Mouse (Mus musculus) bone marrow macrophage, adult 2 months (primary cell): ENCODE measurements at regions not wholly inside any gene's neighbourhood (a gene's known extent, or its start where the extent isn't known, plus 50 kb on each side); places are given as distances from the start of the nearest gene placed in this dataset.

Experiments
- CTCF ChIP-seq: IDR thresholded peaks from 2 replicates; pipeline ENCODE4 v1.5.1; 2012; ENCODE audit warnings: low read depth, mild to moderate bottlenecking, low read length, moderate library complexity
- POLR2A ChIP-seq: IDR thresholded peaks from 2 replicates; pipeline ENCODE4 v1.6.1; 2012; ENCODE audit warnings: mild to moderate bottlenecking, low read depth, low read length, borderline replicate concordance

DNA sequence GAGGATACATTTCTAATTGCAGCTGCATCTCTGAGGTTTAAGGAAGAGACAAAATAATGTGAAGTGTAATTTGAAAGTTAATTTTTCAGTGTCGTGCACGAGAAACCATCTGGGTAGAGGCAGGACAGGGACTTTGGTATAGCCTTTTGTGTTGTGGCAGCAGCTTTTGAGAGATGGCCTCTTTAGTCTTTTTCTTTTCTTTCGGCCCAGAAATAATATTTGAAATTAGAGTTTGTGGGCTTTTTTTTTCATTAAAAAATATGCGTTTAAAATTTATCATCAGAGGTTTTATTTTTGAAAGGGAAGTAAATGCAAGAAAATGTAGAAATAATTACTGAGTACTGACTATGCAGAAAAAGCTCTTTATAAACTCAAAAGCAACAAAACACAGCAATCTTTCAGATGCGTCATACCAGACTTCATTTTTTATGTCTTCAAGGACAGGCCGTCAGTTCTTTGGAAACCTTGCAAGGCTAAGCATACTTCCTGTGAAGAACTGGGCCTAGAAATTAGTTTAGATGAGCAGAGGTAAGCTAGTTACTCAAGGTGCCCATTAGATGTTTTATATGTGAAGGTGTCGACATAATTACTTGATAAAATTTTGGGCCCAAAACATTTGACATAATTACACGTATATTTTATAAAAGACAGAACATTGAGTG is 258.9 kb upstream of the Rgmb start:
- TF ChIP-seq CTCF (no peak), POLR2A (no peak)
